Mouse (Mus musculus): ENCODE measurements around the gene P2rx4. TPM values are rescaled to one million over a fixed set of nuclear protein-coding genes. Genes with fewer than 3 reads are reported as not detected.

P2rx4 gene
- 9.6 TPM for polyA plus RNA-seq (2014; fragmentation: Illumina TruSeq; extraction: RNeasy Lipid Tissue Mini Kit (QIAGEN cat#74804); ENCODE audit: low replicate concordance)

GRCm38 (mm10) chr5:122707276-122708181 is at the start of gene P2rx4:
P2rx4 (plus strand) TSS chr5:122707544.

Other genes starting within 250 kb of the P2rx4 start
- 128 TPM for gene Atp2a2, start 205.3 kb upstream of the P2rx4 start, polyA plus RNA-seq (2014; fragmentation: Illumina TruSeq; extraction: RNeasy Lipid Tissue Mini Kit (QIAGEN cat#74804); ENCODE audit: low replicate concordance)
- gene Ift81, start 93.0 kb upstream of the P2rx4 start, polyA plus RNA-seq (2014; fragmentation: Illumina TruSeq; extraction: RNeasy Lipid Tissue Mini Kit (QIAGEN cat#74804); ENCODE audit: low replicate concordance): 4.4 TPM
- gene P2rx7, start 63.6 kb upstream of the P2rx4 start, polyA plus RNA-seq (2014; fragmentation: Illumina TruSeq; extraction: RNeasy Lipid Tissue Mini Kit (QIAGEN cat#74804); ENCODE audit: low replicate concordance): 2.5 TPM
- 3.0 TPM for gene Camkk2, start 71.9 kb downstream of the P2rx4 start, polyA plus RNA-seq (2014; fragmentation: Illumina TruSeq; extraction: RNeasy Lipid Tissue Mini Kit (QIAGEN cat#74804); ENCODE audit: low replicate concordance)
- 97.0 TPM for gene Anapc5, start 113.8 kb downstream of the P2rx4 start, polyA plus RNA-seq (2014; fragmentation: Illumina TruSeq; extraction: RNeasy Lipid Tissue Mini Kit (QIAGEN cat#74804); ENCODE audit: low replicate concordance)
- gene Rnf34, start 142.5 kb downstream of the P2rx4 start, polyA plus RNA-seq (2014; fragmentation: Illumina TruSeq; extraction: RNeasy Lipid Tissue Mini Kit (QIAGEN cat#74804); ENCODE audit: low replicate concordance): 7.6 TPM

All from small intestine, adult 10 weeks (tissue).